Mouse (Mus musculus): ENCODE measurements around the gene Gcc2. TPM values are rescaled to one million over a fixed set of nuclear protein-coding genes. Genes with fewer than 3 reads are reported as not detected.
"Not testable (repeated sequence)": the region's sequence is repeated elsewhere in the genome, so short reads cannot be mapped to it uniquely, and the experiment has no call there.

Gcc2 gene
- polyA plus RNA-seq, 1 experiment from 2014 or later = 71.4 TPM

GRCm38 (mm10) chr10:58214934-58215333, 40.4 kb upstream of the Gcc2 start:
- ATAC-seq (ENCODE audit: insufficient number of reproducible peaks, insufficient read depth, low FRiP score, low read depth) = no peak
- 77% methylated on average over 5 of the region's 5 CpGs for WGBS
- Histone ChIP-seq H3K4me3 (ENCODE audit: low read depth, low read length) (no peak overlapping the region), H3K9me3 (ENCODE audit: control insufficient read depth, low read depth, low read length) (peaks cover 4% of the 10 kb centered on the region; the same call in 1 of the 2 replicates), H3K27ac (ENCODE audit: low read length) (no peak overlapping the region), H3K27me3 (ENCODE audit: control insufficient read depth, insufficient read depth, low read length) (no peaks in the 10 kb centered on the region), H3K9ac (replicated peaks; ENCODE audit: low read depth, low read length) (no peak overlapping the region), H3K4me1 (ENCODE audit: control insufficient read depth, insufficient read depth, low read length) (no peaks in the 10 kb centered on the region), H3K4me2 (replicated peaks; ENCODE audit: low read depth, low read length) (no peak overlapping the region), H3K36me3 (ENCODE audit: control insufficient read depth, insufficient read depth, low read length) (no peaks in the 10 kb centered on the region)

GRCm38 (mm10) chr10:58215353-58215752, 39.9 kb upstream of the Gcc2 start:
- no peak overlapping the region for H3K4me2 ChIP-seq (replicated peaks; ENCODE audit: low read depth, low read length)
- H3K9ac ChIP-seq (replicated peaks; ENCODE audit: low read depth, low read length) = no peak overlapping the region
- H3K27ac ChIP-seq (ENCODE audit: low read length) = no peak overlapping the region
- no peak overlapping the region for H3K4me3 ChIP-seq (ENCODE audit: low read depth, low read length)
- ATAC-seq (ENCODE audit: insufficient number of reproducible peaks, insufficient read depth, low FRiP score, low read depth) = no peak
- H3K27me3 ChIP-seq (ENCODE audit: control insufficient read depth, insufficient read depth, low read length) = no peaks in the 10 kb centered on the region
- no peaks in the 10 kb centered on the region for H3K36me3 ChIP-seq (ENCODE audit: control insufficient read depth, insufficient read depth, low read length)
- 82% methylated on average over 1 of the region's 1 CpGs for WGBS
- no peaks in the 10 kb centered on the region for H3K4me1 ChIP-seq (ENCODE audit: control insufficient read depth, insufficient read depth, low read length)
- peaks cover 4% of the 10 kb centered on the region; the same call in 1 of the 2 replicates for H3K9me3 ChIP-seq (ENCODE audit: control insufficient read depth, low read depth, low read length)

GRCm38 (mm10) chr10:58217366-58217765, 37.9 kb upstream of the Gcc2 start:
- Histone ChIP-seq H3K9ac (replicated peaks; ENCODE audit: low read depth, low read length) (no peak overlapping the region), H3K27me3 (ENCODE audit: control insufficient read depth, insufficient read depth, low read length) (no peaks in the 10 kb centered on the region), H3K4me1 (ENCODE audit: control insufficient read depth, insufficient read depth, low read length) (no peaks in the 10 kb centered on the region), H3K4me3 (ENCODE audit: low read depth, low read length) (no peak overlapping the region), H3K9me3 (ENCODE audit: control insufficient read depth, low read depth, low read length) (peaks cover 4% of the 10 kb centered on the region; the same call in 1 of the 2 replicates), H3K4me2 (replicated peaks; ENCODE audit: low read depth, low read length) (no peak overlapping the region), H3K27ac (ENCODE audit: low read length) (no peak overlapping the region), H3K36me3 (ENCODE audit: control insufficient read depth, insufficient read depth, low read length) (no peaks in the 10 kb centered on the region)
- no peak for ATAC-seq (ENCODE audit: insufficient number of reproducible peaks, insufficient read depth, low FRiP score, low read depth)
- 80% methylated on average over 3 of the region's 3 CpGs for WGBS

- 80% methylated on average over 6 of the region's 6 CpGs for WGBS
- Histone ChIP-seq H3K27me3 (ENCODE audit: control insufficient read depth, insufficient read depth, low read length) (no peaks in the 10 kb centered on the region), H3K27ac (ENCODE audit: low read length) (no peak overlapping the region), H3K4me3 (ENCODE audit: low read depth, low read length) (no peak overlapping the region), H3K9ac (replicated peaks; ENCODE audit: low read depth, low read length) (no peak overlapping the region), H3K4me2 (replicated peaks; ENCODE audit: low read depth, low read length) (no peak overlapping the region), H3K36me3 (ENCODE audit: control insufficient read depth, insufficient read depth, low read length) (no peaks in the 10 kb centered on the region), H3K4me1 (ENCODE audit: control insufficient read depth, insufficient read depth, low read length) (no peaks in the 10 kb centered on the region), H3K9me3 (ENCODE audit: control insufficient read depth, low read depth, low read length) (peaks cover 4% of the 10 kb centered on the region)
- ATAC-seq (ENCODE audit: insufficient number of reproducible peaks, insufficient read depth, low FRiP score, low read depth) = no peak
Observed at GRCm38 (mm10) chr10:58220726-58221125, 34.6 kb upstream of the Gcc2 start.

GRCm38 (mm10) chr10:58221571-58221970, 33.7 kb upstream of the Gcc2 start:
- WGBS = 83% methylated on average over 2 of the region's 2 CpGs
- H3K36me3 ChIP-seq (ENCODE audit: control insufficient read depth, insufficient read depth, low read length); H3K4me2 ChIP-seq (replicated peaks; ENCODE audit: low read depth, low read length); H3K27ac ChIP-seq (ENCODE audit: low read length); H3K4me3 ChIP-seq (ENCODE audit: low read depth, low read length); H3K9me3 ChIP-seq (ENCODE audit: control insufficient read depth, low read depth, low read length); H3K27me3 ChIP-seq (ENCODE audit: control insufficient read depth, insufficient read depth, low read length); ATAC-seq (ENCODE audit: insufficient number of reproducible peaks, insufficient read depth, low FRiP score, low read depth); H3K9ac ChIP-seq (replicated peaks; ENCODE audit: low read depth, low read length); H3K4me1 ChIP-seq (ENCODE audit: control insufficient read depth, insufficient read depth, low read length): not testable (repeated sequence)

GRCm38 (mm10) chr10:58223161-58223560, 32.1 kb upstream of the Gcc2 start:
- not testable (repeated sequence) for H3K9ac ChIP-seq (replicated peaks; ENCODE audit: low read depth, low read length); H3K36me3 ChIP-seq (ENCODE audit: control insufficient read depth, insufficient read depth, low read length); H3K4me2 ChIP-seq (replicated peaks; ENCODE audit: low read depth, low read length); H3K27me3 ChIP-seq (ENCODE audit: control insufficient read depth, insufficient read depth, low read length); H3K9me3 ChIP-seq (ENCODE audit: control insufficient read depth, low read depth, low read length); ATAC-seq (ENCODE audit: insufficient number of reproducible peaks, insufficient read depth, low FRiP score, low read depth); H3K27ac ChIP-seq (ENCODE audit: low read length); H3K4me3 ChIP-seq (ENCODE audit: low read depth, low read length); H3K4me1 ChIP-seq (ENCODE audit: control insufficient read depth, insufficient read depth, low read length)
- WGBS = 81% methylated on average over 3 of the region's 6 CpGs

- WGBS = 82% methylated on average over 27 of the region's 31 CpGs
- not testable (repeated sequence) for H3K27me3 ChIP-seq (ENCODE audit: control insufficient read depth, insufficient read depth, low read length); H3K4me1 ChIP-seq (ENCODE audit: control insufficient read depth, insufficient read depth, low read length); H3K4me3 ChIP-seq (ENCODE audit: low read depth, low read length); H3K4me2 ChIP-seq (replicated peaks; ENCODE audit: low read depth, low read length); ATAC-seq (ENCODE audit: insufficient number of reproducible peaks, insufficient read depth, low FRiP score, low read depth); H3K9ac ChIP-seq (replicated peaks; ENCODE audit: low read depth, low read length); H3K27ac ChIP-seq (ENCODE audit: low read length); H3K36me3 ChIP-seq (ENCODE audit: control insufficient read depth, insufficient read depth, low read length); H3K9me3 ChIP-seq (ENCODE audit: control insufficient read depth, low read depth, low read length)
Observed at GRCm38 (mm10) chr10:58223972-58224805, 31.1 kb upstream of the Gcc2 start.

- H3K36me3 ChIP-seq (ENCODE audit: control insufficient read depth, insufficient read depth, low read length); H3K4me3 ChIP-seq (ENCODE audit: low read depth, low read length); ATAC-seq (ENCODE audit: insufficient number of reproducible peaks, insufficient read depth, low FRiP score, low read depth); H3K27ac ChIP-seq (ENCODE audit: low read length); H3K9me3 ChIP-seq (ENCODE audit: control insufficient read depth, low read depth, low read length); H3K9ac ChIP-seq (replicated peaks; ENCODE audit: low read depth, low read length); H3K4me1 ChIP-seq (ENCODE audit: control insufficient read depth, insufficient read depth, low read length); H3K4me2 ChIP-seq (replicated peaks; ENCODE audit: low read depth, low read length); H3K27me3 ChIP-seq (ENCODE audit: control insufficient read depth, insufficient read depth, low read length): not testable (repeated sequence)
- 84% methylated on average over 16 of the region's 18 CpGs for WGBS
Observed at GRCm38 (mm10) chr10:58224827-58225785, 30.2 kb upstream of the Gcc2 start, which contains the start of gene AW822073. Gene AW822073, minus strand, starts transcription at chr10:58224930.

All from stomach, embryonic 14.5 days (tissue).